Mouse (Mus musculus): Measurements from ENCODE around the gene Styxl1. TPM values are rescaled to one million over a fixed set of nuclear protein-coding genes. Genes with fewer than 3 reads are reported as not detected.

The Styxl1 gene
- polyA plus RNA-seq, 1 experiment from 2014 or later = 0.83 TPM

- DNase-seq (ENCODE audit: low spot score) = no peak
These were observed 5.7 kb downstream of the Styxl1 start for GRCm38 (mm10) chr5:135772519-135772918.

DNA sequence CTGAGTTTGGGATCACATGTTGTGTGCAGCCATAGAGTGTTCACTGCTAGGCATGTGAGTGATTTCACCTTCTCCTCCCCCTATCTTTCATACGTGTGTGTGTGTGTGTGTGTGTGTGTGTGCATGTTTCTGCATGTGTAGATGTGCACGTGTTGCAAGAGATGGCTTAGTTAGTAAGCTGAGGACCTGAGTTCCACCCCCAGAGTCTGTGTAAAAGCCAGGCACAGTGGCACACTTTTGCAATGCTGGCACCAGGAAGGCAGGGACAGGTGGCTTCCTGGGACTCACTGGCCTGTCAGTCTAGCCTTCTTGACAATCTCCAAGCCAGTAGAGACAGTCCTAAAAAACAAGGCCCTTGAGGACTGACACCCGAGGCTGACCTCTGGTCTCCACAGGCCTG is 13.2 kb downstream of the Styxl1 start:
- no peak for DNase-seq (ENCODE audit: low spot score)

GRCm38 (mm10) chr5:135763526-135763925 is 14.7 kb downstream of the Styxl1 start:
- peak; percentile 74 for DNase-seq (ENCODE audit: low spot score)

DNA sequence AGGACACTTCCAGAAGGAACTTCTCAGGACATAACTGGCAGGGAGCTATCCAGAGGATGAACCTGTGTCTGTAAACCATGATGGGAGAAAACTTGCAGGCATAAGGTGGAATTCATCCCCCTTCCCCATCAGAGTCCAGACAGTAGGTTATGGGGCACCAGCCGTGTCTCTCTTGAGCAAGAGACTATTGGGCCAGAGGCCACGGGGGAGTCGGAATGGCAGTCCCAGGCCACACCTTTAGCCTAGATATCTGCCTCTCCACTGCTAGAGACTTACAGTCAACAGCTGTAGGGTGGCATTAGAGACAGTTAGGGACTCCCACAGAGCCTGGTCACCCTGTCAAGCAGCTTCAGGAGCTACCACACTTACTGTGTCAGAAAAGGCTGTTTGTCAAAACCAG is 16.3 kb downstream of the Styxl1 start:
- DNase-seq (ENCODE audit: low spot score) = no peak

DNA sequence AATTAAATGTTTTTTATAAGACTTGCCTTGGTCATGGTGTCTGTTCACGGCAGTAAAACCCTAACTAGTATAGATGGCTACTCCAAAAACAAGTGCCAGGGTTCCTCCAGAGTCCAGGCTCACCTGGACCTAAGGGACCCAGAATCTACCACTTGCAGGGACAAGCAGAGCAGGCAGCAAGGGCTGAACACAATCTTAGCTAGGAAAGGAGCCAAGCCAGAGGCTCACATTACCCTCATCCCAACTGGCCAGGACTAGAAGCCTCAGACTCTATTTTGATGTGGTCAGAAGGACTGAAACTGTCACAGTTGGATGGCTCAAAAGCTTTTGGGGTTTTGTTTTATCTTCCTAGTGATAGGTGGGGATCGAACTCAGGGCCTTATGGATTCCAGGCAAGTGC is 26.6 kb downstream of the Styxl1 start:
- no peak for DNase-seq (ENCODE audit: low spot score)

DNA sequence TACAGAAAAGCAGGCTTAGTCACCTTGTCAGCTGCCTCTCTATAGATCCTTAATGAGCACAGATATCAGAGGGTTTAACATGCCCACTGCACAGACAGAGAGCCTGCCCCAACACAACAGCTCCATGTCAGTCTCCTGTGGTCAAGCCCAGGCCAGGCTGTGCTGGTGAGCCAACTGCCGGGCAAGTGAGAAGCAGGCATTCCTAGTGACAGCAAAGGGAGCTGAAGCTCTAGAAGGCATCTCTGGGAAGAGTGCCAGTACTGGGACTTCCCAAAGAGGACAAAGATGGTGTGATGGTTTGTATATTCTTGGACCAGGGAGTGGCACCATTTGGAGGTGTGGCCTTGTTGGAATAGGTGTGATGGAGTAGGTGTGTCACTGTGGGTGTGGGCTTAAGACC is 27.1 kb downstream of the Styxl1 start:
- no peak for DNase-seq (ENCODE audit: low spot score)

GRCm38 (mm10) chr5:135744742-135745141 is 33.4 kb downstream of the Styxl1 start:
- DNase-seq (ENCODE audit: low spot score) = no peak

- DNase-seq (ENCODE audit: low spot score) = peak; percentile 90
These were observed 34.2 kb downstream of the Styxl1 start, which contains the start of gene Tmem120a for GRCm38 (mm10) chr5:135743741-135744609. Gene Tmem120a, minus strand, starts transcription at chr5:135744448.

- no peak for DNase-seq (ENCODE audit: low spot score)
These were observed 35.0 kb downstream of the Styxl1 start for GRCm38 (mm10) chr5:135742941-135743740.

- DNase-seq (ENCODE audit: low spot score) = peak; percentile 29
These were observed 36.0 kb downstream of the Styxl1 start for GRCm38 (mm10) chr5:135742156-135742555.

GRCm38 (mm10) chr5:135738266-135738665 is 39.9 kb downstream of the Styxl1 start:
- no peak for DNase-seq (ENCODE audit: low spot score)

DNA sequence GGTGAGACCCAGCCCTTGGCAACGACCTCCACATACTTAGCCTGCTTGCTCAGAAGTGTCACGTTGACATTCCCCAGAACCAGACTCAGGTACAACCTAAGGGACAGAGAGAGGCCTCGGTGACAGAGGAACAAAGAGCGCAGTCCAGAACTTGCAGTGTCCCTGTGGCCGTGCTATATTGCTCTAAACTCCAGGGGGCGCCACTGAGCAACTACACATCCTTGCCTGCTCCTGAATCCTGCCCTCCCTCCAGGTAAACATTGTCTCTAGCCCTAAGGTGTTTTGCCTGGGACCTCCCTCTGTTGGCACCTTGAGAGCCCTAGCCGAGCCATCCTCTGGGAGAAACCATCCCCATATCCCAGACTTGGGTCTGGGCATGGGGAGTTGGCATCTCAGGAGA is 41.0 kb downstream of the Styxl1 start:
- DNase-seq (ENCODE audit: low spot score) = no peak

DNA sequence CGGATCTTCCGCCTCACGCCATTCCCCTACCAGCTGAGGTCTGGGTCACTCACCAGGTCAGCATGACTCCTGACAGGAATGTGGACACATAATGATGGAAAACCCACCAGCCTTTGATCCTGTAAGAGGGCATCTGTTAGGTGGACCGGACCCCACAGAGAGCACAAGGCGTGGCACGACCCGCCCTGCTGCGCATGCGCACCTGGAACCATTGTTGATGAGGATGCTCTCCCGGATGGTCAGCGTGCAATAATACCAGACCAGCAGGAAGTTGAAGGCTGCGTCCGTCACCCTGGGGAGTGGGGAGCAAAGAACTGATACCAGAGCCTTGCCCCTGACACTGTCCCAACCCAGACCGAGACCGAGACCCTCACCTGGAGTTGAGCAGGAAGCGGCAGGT is 41.6 kb downstream of the Styxl1 start:
- DNase-seq (ENCODE audit: low spot score) = no peak

GRCm38 (mm10) chr5:135735741-135736140 is 42.4 kb downstream of the Styxl1 start:
- DNase-seq (ENCODE audit: low spot score) = no peak

DNA sequence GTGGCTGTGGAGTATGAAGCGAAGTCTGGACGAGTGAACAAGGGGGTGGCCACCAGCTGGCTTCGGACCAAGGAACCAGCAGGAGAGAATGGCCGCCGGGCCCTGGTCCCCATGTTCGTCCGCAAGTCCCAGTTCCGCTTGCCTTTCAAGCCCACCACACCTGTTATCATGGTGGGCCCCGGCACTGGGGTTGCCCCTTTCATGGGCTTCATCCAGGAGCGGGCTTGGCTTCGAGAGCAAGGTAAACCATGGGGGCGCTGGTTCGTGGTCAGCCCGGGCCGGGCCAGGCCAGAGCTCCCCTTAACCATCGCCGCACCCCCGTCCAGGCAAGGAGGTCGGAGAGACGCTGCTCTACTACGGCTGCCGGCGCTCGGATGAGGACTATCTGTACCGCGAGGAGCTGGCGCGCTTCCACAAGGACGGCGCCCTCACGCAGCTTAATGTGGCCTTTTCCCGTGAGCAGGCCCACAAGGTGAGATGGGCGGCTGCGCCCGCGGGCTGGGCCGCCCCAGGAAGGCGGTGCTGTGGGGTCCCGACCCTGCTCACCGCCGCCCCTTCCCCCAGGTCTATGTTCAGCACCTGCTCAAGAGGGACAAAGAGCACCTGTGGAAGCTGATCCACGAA is 44.0 kb downstream of the Styxl1 start:
- DNase-seq (ENCODE audit: low spot score) = no peak

DNA sequence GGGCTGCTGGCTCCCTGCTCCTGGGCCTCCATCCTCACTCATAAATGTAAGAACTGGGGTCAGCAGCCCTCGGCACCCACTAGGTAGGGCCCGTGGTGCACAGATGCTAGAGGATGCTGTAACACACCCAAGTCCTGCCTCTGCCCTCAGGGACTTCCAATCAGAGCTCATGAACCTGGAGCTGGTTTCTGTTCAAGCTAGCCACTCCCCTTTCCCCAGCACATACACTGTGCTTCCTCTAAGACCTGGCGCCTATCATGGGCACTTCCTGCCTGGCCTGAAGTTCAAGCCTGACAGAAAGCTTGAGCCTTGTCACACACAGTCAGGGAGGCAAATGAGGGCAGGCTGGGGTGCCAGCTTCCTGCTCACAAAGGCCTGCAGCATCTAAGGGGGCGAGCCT is 45.1 kb downstream of the Styxl1 start:
- no peak for DNase-seq (ENCODE audit: low spot score)

GRCm38 (mm10) chr5:135731322-135731721 is 46.9 kb downstream of the Styxl1 start:
- DNase-seq (ENCODE audit: low spot score) = no peak

DNA sequence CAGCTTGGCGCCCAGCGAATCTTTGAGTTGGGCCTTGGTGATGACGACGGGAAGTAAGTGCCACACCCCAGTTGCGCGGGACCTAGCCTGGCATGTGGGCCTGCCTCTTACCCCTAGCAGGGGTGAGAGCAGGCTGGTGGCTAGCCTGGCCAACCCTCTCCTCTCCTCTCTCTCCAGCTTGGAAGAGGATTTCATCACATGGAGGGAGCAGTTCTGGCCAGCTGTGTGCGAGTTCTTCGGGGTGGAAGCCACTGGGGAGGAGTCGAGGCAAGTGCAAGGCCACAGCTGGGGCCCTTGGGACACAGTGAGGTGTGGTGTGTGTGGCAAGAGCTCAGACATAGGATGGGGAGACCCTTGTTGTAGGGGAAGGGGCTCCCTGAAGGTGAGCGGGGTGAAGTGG is 47.3 kb downstream of the Styxl1 start:
- DNase-seq (ENCODE audit: low spot score) = no peak

GRCm38 (mm10) chr5:135730278-135730677 is 47.9 kb downstream of the Styxl1 start:
- DNase-seq (ENCODE audit: low spot score) = no peak

DNA sequence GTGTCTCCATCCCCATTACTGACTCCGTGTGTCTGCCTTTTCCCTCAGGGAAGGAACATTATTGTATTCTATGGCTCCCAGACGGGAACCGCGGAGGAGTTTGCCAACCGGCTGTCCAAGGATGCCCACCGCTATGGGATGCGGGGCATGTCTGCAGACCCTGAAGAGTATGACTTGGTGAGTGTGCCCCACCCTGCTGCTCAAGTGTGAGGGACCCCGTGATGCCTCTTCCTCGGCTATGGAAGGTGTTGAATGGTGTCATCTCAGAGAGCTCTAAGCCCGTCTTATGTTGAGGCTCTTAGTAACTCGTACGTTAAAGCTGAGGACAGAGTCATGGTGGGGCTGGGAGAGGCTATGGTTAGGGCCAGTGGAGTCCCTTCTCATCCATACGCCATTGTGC is 48.8 kb downstream of the Styxl1 start:
- DNase-seq (ENCODE audit: low spot score) = no peak

GRCm38 (mm10) chr5:135728361-135728760 is 49.8 kb downstream of the Styxl1 start:
- no peak for DNase-seq (ENCODE audit: low spot score)

DNA sequence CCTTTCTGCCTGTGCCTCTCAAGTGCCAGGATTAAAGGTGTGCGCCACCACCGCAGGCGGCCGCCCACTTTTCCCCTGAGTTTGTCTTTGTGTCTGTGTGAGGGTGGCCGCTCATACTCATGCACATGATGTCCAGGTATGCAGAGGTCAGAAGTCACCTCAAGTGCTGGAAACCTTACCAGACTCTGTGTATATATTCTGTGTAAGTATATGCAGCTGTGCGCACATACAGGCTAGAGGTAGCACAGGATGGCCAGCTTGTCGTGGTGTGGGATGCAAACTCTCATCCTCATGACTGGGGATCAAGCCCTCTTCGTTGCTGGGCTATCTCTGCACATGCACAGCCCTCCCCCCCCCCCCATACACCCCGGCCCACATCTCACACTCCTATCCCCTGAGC is 50.3 kb downstream of the Styxl1 start:
- DNase-seq (ENCODE audit: low spot score) = no peak
